Mouse (Mus musculus) testis, adult 2 months (tissue): ENCODE data around the gene Slc25a38.

ENCODE experiments used
- CTCF ChIP-seq: fragments of 200-500 bp; IDR thresholded peaks from 2 replicates; pipeline ENCODE4 v1.5.1; 2012; ENCODE audit warnings: low read depth, mild to moderate bottlenecking, inconsistent platforms, low read length, moderate library complexity; ENCODE audit not compliant: control insufficient read depth, insufficient read depth, insufficient replicate concordance
- POLR2A ChIP-seq: fragments of 200-500 bp; IDR thresholded peaks from 2 replicates; pipeline ENCODE4 v1.6.1; 2012; ENCODE audit warnings: low read depth, mild to moderate bottlenecking, inconsistent platforms, low read length, moderate library complexity; ENCODE audit not compliant: control insufficient read depth

- TF ChIP-seq POLR2A: no peak
- TF ChIP-seq CTCF: no peak
Measured at GRCm38 (mm10) chr9:120067609-120068008, 42.6 kb upstream of the Slc25a38 start.
